Mouse (Mus musculus): Measurements from ENCODE around the gene Ppig. TPM values are rescaled to one million over a fixed set of nuclear protein-coding genes. Genes with fewer than 3 reads are reported as not detected.

The Ppig gene
- total RNA-seq, 1 experiment from 2014 or later: 72.7 TPM

- DNase-seq: no peak
These were observed 41.0 kb downstream of the Ppig start for GRCm38 (mm10) chr2:69763340-69763739.

GRCm38 (mm10) chr2:69764716-69765115 is 42.4 kb downstream of the Ppig start:
- no peak for DNase-seq

- no peak for DNase-seq
These were observed 51.0 kb downstream of the Ppig start for GRCm38 (mm10) chr2:69773331-69773730.

GRCm38 (mm10) chr2:69777985-69778835 is 55.9 kb downstream of the Ppig start:
- no peak for DNase-seq

- peak; percentile 17 for DNase-seq
These were observed 56.5 kb downstream of the Ppig start for GRCm38 (mm10) chr2:69778836-69779177.

- no peak for DNase-seq
These were observed 66.6 kb downstream of the Ppig start for GRCm38 (mm10) chr2:69788974-69789373.

- DNase-seq: peak; percentile 99
These were observed 67.2 kb downstream of the Ppig start, which contains the start of the genes Ccdc173 and Phospho2 for GRCm38 (mm10) chr2:69789429-69790069. Gene Ccdc173, minus strand, starts transcription at chr2:69789575. Gene Phospho2, plus strand, starts transcription at chr2:69789623.

- DNase-seq: peak; percentile 82
These were observed 67.9 kb downstream of the Ppig start for GRCm38 (mm10) chr2:69790285-69790684.

GRCm38 (mm10) chr2:69790722-69791121 is 68.4 kb downstream of the Ppig start:
- DNase-seq: no peak

- peak; percentile 85 for DNase-seq
These were observed 80.6 kb downstream of the Ppig start for GRCm38 (mm10) chr2:69802911-69803312.

Other genes starting within 250 kb of the Ppig start
- 0.15 and 0.43 TPM in 2 replicates for gene Lrp2, start 136.5 kb upstream of the Ppig start, total RNA-seq (2021)
- gene Bbs5, start 75.4 kb upstream of the Ppig start, total RNA-seq (2021): 10.9 and 15.9 TPM in 2 replicates
- 0.43 and 0.86 TPM in 2 replicates for gene Klhl41, start 52.4 kb upstream of the Ppig start, total RNA-seq (2021)
- gene Fastkd1, start 9.0 kb upstream of the Ppig start, total RNA-seq (2021): 27.7 and 28.1 TPM in 2 replicates
- 2.2 and 2.7 TPM in 2 replicates for gene Ccdc173, start 67.0 kb downstream of the Ppig start, total RNA-seq (2021)
- 22.1 and 24.3 TPM in 2 replicates for gene Phospho2, start 67.1 kb downstream of the Ppig start, total RNA-seq (2021)
- gene Klhl23, start 99.4 kb downstream of the Ppig start, total RNA-seq (2021): 14.8 and 16.8 TPM in 2 replicates
- 178 and 218 TPM in 2 replicates for gene Ssb, start 139.0 kb downstream of the Ppig start, total RNA-seq (2021)
- gene Mettl5, start 163.1 kb downstream of the Ppig start, total RNA-seq (2021): 19.6 and 23.6 TPM in 2 replicates
- gene Ubr3, start 174.7 kb downstream of the Ppig start, total RNA-seq (2021): 94.7 and 112 TPM in 2 replicates

Measured in adrenal gland, postnatal 25 days (tissue).